Mouse (Mus musculus) small intestine, adult 2 months (tissue): Measurements from ENCODE around the gene Med12l. TPM values are rescaled to one million over a fixed set of nuclear protein-coding genes. Genes with fewer than 3 reads are reported as not detected.
"Not testable (repeated sequence)": the region's sequence is repeated elsewhere in the genome, so short reads cannot be mapped to it uniquely, and the experiment has no call there.

ENCODE experiments used
- H3K27ac ChIP-seq: fragments of 200-500 bp; 2 replicates; pipeline ENCODE4 v1.5.1; 2012; ENCODE audit warnings: low read depth, low read length, control low read depth, inconsistent platforms; ENCODE audit not compliant: insufficient read depth
- H3K27me3 ChIP-seq: fragments of 200-500 bp; 2 replicates; pipeline ENCODE4 v1.6.1; 2012; ENCODE audit warnings: mild to moderate bottlenecking, moderate library complexity, low read length, inconsistent platforms; ENCODE audit not compliant: control insufficient read depth, insufficient read depth
- H3K36me3 ChIP-seq: fragments of 200-500 bp; 2 replicates; pipeline ENCODE4 v1.6.1; 2012; ENCODE audit warnings: mild to moderate bottlenecking, low read length, control low read depth, inconsistent platforms; ENCODE audit not compliant: control insufficient read depth, insufficient read depth
- H3K4me1 ChIP-seq: fragments of 200-500 bp; 2 replicates; pipeline ENCODE4 v1.6.1; 2012; ENCODE audit warnings: low read length, inconsistent platforms, mixed read lengths; ENCODE audit not compliant: control insufficient read depth, insufficient read depth, insufficient read length
- H3K4me3 ChIP-seq: fragments of 200-500 bp; 2 replicates; pipeline ENCODE4 v1.5.1; 2012; ENCODE audit warnings: low read depth, mild to moderate bottlenecking, control low read depth, inconsistent platforms, low read length, moderate library complexity
- CTCF ChIP-seq: fragments of 200-500 bp; IDR thresholded peaks from 2 replicates; pipeline ENCODE4 v1.5.1; 2012; ENCODE audit warnings: low read depth, mild to moderate bottlenecking, control low read depth, inconsistent platforms, low read length, moderate library complexity, mixed read lengths; ENCODE audit not compliant: insufficient replicate concordance, insufficient read length; ENCODE audit errors: extremely low read depth
- POLR2A ChIP-seq: fragments of 200-500 bp; IDR thresholded peaks from 2 replicates; pipeline ENCODE4 v1.6.1; 2012; ENCODE audit warnings: low read depth, mild to moderate bottlenecking, control low read depth, inconsistent platforms, low read length, moderate library complexity
- WGBS: fragments of 180-500 bp; shearing (Covaris S2); methylation state at CpG from one replicate; pipeline ENCODE4 v1.1.7; 2018; 5-methylcytosine and 5-hydroxymethylcytosine counted together
- polyA plus RNA-seq: library from polyadenylated mRNA; depleted of rRNA; stranded (reverse); fragments of >200 nt; gene quantifications from 2 replicates; pipeline ENCODE4 v1.2.3, GENCODE M21; 2012

Med12l gene
- polyA plus RNA-seq, 1 experiment, result 0.43 TPM

GRCm38 (mm10) chr3:59059022-59059541 is 53.5 kb downstream of the Med12l start:
- TF ChIP-seq CTCF (peak; percentile 59; the same call in 1 of the 2 replicates), POLR2A (no peak)
- WGBS, result 1% methylated on average over 7 of the region's 7 CpGs
- H3K4me1 ChIP-seq, result peaks cover 2% of the 10 kb centered on the region; the same call in 1 of the 2 replicates
- H3K36me3 ChIP-seq, result no peaks in the 10 kb centered on the region
- no peaks in the 10 kb centered on the region for H3K27me3 ChIP-seq
- H3K27ac ChIP-seq, result no peak overlapping the region
- no peak overlapping the region for H3K4me3 ChIP-seq

GRCm38 (mm10) chr3:59060131-59060530 is 54.5 kb downstream of the Med12l start:
- Histone ChIP-seq H3K36me3 (no peaks in the 10 kb centered on the region), H3K4me1 (peaks cover 2% of the 10 kb centered on the region; the same call in 1 of the 2 replicates), H3K27me3 (no peaks in the 10 kb centered on the region), H3K4me3 (no peak overlapping the region), H3K27ac (no peak overlapping the region)
- WGBS, result 63% methylated on average over 7 of the region's 7 CpGs
- TF ChIP-seq POLR2A (no peak), CTCF (no peak)

- WGBS, result 41% methylated on average over 5 of the region's 5 CpGs
- TF ChIP-seq CTCF (no peak), POLR2A (no peak)
- no peak overlapping the region for H3K4me3 ChIP-seq
- H3K27ac ChIP-seq, result no peak overlapping the region
- no peaks in the 10 kb centered on the region for H3K36me3 ChIP-seq
- no peaks in the 10 kb centered on the region for H3K27me3 ChIP-seq
- H3K4me1 ChIP-seq, result peaks cover 2% of the 10 kb centered on the region; the same call in 1 of the 2 replicates
Measured at GRCm38 (mm10) chr3:59062141-59062540, 56.5 kb downstream of the Med12l start.

GRCm38 (mm10) chr3:59063431-59063830 is 57.8 kb downstream of the Med12l start:
- no peak for TF ChIP-seq POLR2A
- no peak for TF ChIP-seq CTCF
- H3K4me1 ChIP-seq, result peaks cover 2% of the 10 kb centered on the region; the same call in 1 of the 2 replicates
- WGBS, result 38% methylated on average over 4 of the region's 4 CpGs
- no peaks in the 10 kb centered on the region for H3K27me3 ChIP-seq
- H3K36me3 ChIP-seq, result no peaks in the 10 kb centered on the region
- H3K27ac ChIP-seq, result no peak overlapping the region
- no peak overlapping the region for H3K4me3 ChIP-seq

GRCm38 (mm10) chr3:59065937-59066336 is 60.3 kb downstream of the Med12l start:
- TF ChIP-seq CTCF, result no peak
- no peak overlapping the region for H3K4me3 ChIP-seq
- H3K4me1 ChIP-seq, result peaks cover 2% of the 10 kb centered on the region; the same call in 1 of the 2 replicates
- H3K27me3 ChIP-seq, result no peaks in the 10 kb centered on the region
- 62% methylated on average over 3 of the region's 3 CpGs for WGBS
- no peak overlapping the region for H3K27ac ChIP-seq
- H3K36me3 ChIP-seq, result no peaks in the 10 kb centered on the region

- H3K4me1 ChIP-seq, result peaks cover 2% of the 10 kb centered on the region; the same call in 1 of the 2 replicates
- 72% methylated on average over 8 of the region's 8 CpGs for WGBS
- H3K36me3 ChIP-seq, result no peaks in the 10 kb centered on the region
- no peak for TF ChIP-seq CTCF
- no peak for TF ChIP-seq POLR2A
- H3K4me3 ChIP-seq, result no peak overlapping the region
- H3K27ac ChIP-seq, result no peak overlapping the region
- H3K27me3 ChIP-seq, result no peaks in the 10 kb centered on the region
Measured at GRCm38 (mm10) chr3:59066558-59067294, 61.1 kb downstream of the Med12l start.

GRCm38 (mm10) chr3:59069071-59069470 is 63.4 kb downstream of the Med12l start:
- H3K36me3 ChIP-seq, result not testable (repeated sequence)

More at GRCm38 (mm10) chr3:59069071-59069470, 63.4 kb downstream of the Med12l start:
- H3K27ac ChIP-seq, H3K4me1 ChIP-seq, H3K27me3 ChIP-seq, H3K4me3 ChIP-seq: not testable (repeated sequence)
- 40% methylated on average over 1 of the region's 1 CpGs for WGBS
